Mouse (Mus musculus) forebrain, embryonic 16.5 days (tissue): ENCODE data around the gene Rragc. TPM values are rescaled to one million over a fixed set of nuclear protein-coding genes. Genes with fewer than 3 reads are reported as not detected.

Experiments
- ATAC-seq: fragments of 200-750 bp; cut with Nextera tagmentation; 2 replicates; pipeline ENCODE4 v1.8.0; 2017; ENCODE audit warnings: mild to moderate bottlenecking, moderate library complexity
- H3K27ac ChIP-seq: fragments of 300-500 bp; sonication (generic); 2 replicates; pipeline ENCODE4 v1.5.1; 2014; ENCODE audit warnings: low read length, control low read depth
- H3K27me3 ChIP-seq: fragments of 300-500 bp; sonication (generic); replicated peaks from 2 replicates; pipeline ENCODE4 v1.6.1; 2014; ENCODE audit warnings: low read length; ENCODE audit not compliant: control insufficient read depth, insufficient read depth
- H3K36me3 ChIP-seq: fragments of 300-500 bp; sonication (generic); 2 replicates; pipeline ENCODE4 v1.6.1; 2014; ENCODE audit not compliant: control insufficient read depth, insufficient read depth
- H3K4me1 ChIP-seq: fragments of 300-500 bp; sonication (generic); replicated peaks from 2 replicates; pipeline ENCODE4 v1.6.1; 2014; ENCODE audit warnings: low read length; ENCODE audit not compliant: control insufficient read depth, insufficient read depth
- H3K4me2 ChIP-seq: fragments of 300-500 bp; sonication (generic); 2 replicates; pipeline ENCODE4 v1.6.1; 2014; ENCODE audit warnings: mild to moderate bottlenecking, low read length, control low read depth
- H3K4me3 ChIP-seq: fragments of 300-500 bp; sonication (generic); replicated peaks from 2 replicates; pipeline ENCODE4 v1.5.1; 2014; ENCODE audit warnings: mild to moderate bottlenecking, low read length, control low read depth
- H3K9ac ChIP-seq: fragments of 300-500 bp; sonication (generic); replicated peaks from 2 replicates; pipeline ENCODE4 v1.6.1; 2014; ENCODE audit warnings: low read depth, low read length, control low read depth
- H3K9me3 ChIP-seq: fragments of 300-500 bp; sonication (generic); 2 replicates; pipeline ENCODE4 v1.6.1; 2016; ENCODE audit warnings: low read length; ENCODE audit not compliant: control insufficient read depth
- WGBS: fragments of 180-500 bp; shearing (Covaris S2); extraction: QIAGEN DNeasy Blood & Tissue Kit; methylation state at CpG from one replicate; pipeline ENCODE4 v1.1.7; 2014; 5-methylcytosine and 5-hydroxymethylcytosine counted together
- polyA plus RNA-seq: library from polyadenylated mRNA; unstranded; fragments of >200 nt; fragmentation: Nextera tagmentation; extraction: Ambion mirVana; gene quantifications from 2 replicates; pipeline ENCODE4 v1.2.1, GENCODE M21; 2015

The Rragc gene
- 44.7 and 54.8 TPM in 2 replicates for polyA plus RNA-seq

- Histone ChIP-seq H3K27ac (peak within 1 kb of the TSS; percentile 87), H3K9ac (peak within 1 kb of the TSS; percentile 97), H3K27me3 (no peaks in the 10 kb centered on the region), H3K9me3 (no peaks in the 10 kb centered on the region), H3K36me3 (peaks cover 5% of the 10 kb centered on the region), H3K4me2 (peak within 1 kb of the TSS; percentile 93), H3K4me1 (peaks cover 20% of the 10 kb centered on the region), H3K4me3 (peak within 1 kb of the TSS; percentile 98)
- peak; percentile 99 for ATAC-seq
- WGBS, result under 1% methylated on average over 49 of the region's 49 CpGs
Measured at GRCm38 (mm10) chr4:123916748-123917547, at the start of gene Rragc. Rragc (plus strand) TSS chr4:123917446.

- Histone ChIP-seq H3K9me3 (no peaks in the 10 kb centered on the region), H3K4me1 (no peaks in the 10 kb centered on the region), H3K36me3 (no peaks in the 10 kb centered on the region), H3K4me2 (no peak overlapping the region), H3K9ac (no peak overlapping the region), H3K27me3 (no peaks in the 10 kb centered on the region), H3K27ac (no peak overlapping the region), H3K4me3 (no peak overlapping the region)
- 98% methylated on average over 5 of the region's 5 CpGs for WGBS
- ATAC-seq, result no peak
Measured at GRCm38 (mm10) chr4:123893726-123894125, 23.5 kb upstream of the Rragc start.

- Histone ChIP-seq H3K27ac (no peak overlapping the region), H3K9me3 (no peaks in the 10 kb centered on the region), H3K27me3 (no peaks in the 10 kb centered on the region), H3K4me2 (no peak overlapping the region), H3K4me1 (no peaks in the 10 kb centered on the region), H3K9ac (no peak overlapping the region), H3K36me3 (no peaks in the 10 kb centered on the region), H3K4me3 (no peak overlapping the region)
- 87% methylated on average over 4 of the region's 4 CpGs for WGBS
- ATAC-seq, result no peak
Measured at GRCm38 (mm10) chr4:123894295-123894694, 23.0 kb upstream of the Rragc start.

- Histone ChIP-seq H3K9me3 (no peaks in the 10 kb centered on the region), H3K4me2 (no peak overlapping the region), H3K9ac (no peak overlapping the region), H3K27me3 (no peaks in the 10 kb centered on the region), H3K4me1 (no peaks in the 10 kb centered on the region), H3K4me3 (no peak overlapping the region), H3K36me3 (no peaks in the 10 kb centered on the region), H3K27ac (no peak overlapping the region)
- WGBS, result 5% methylated on average over 5 of the region's 5 CpGs
- no peak for ATAC-seq
Measured at GRCm38 (mm10) chr4:123898696-123899095, 18.6 kb upstream of the Rragc start.

GRCm38 (mm10) chr4:123903432-123903831, 13.8 kb upstream of the Rragc start:
- Histone ChIP-seq H3K4me3 (no peak overlapping the region), H3K9me3 (no peaks in the 10 kb centered on the region), H3K4me1 (peaks cover 12% of the 10 kb centered on the region; the same call in 1 of the 2 replicates), H3K27me3 (no peaks in the 10 kb centered on the region), H3K27ac (no peak overlapping the region), H3K4me2 (no peak overlapping the region), H3K9ac (no peak overlapping the region), H3K36me3 (no peaks in the 10 kb centered on the region)
- ATAC-seq, result no peak
- WGBS, result 81% methylated on average over 3 of the region's 3 CpGs

GRCm38 (mm10) chr4:123904333-123905125, 12.7 kb upstream of the Rragc start, which contains the start of gene Mycbp:
Mycbp (plus strand) TSS chr4:123904832.
- WGBS, result 2% methylated on average over 49 of the region's 49 CpGs
- peaks cover 2% of the 10 kb centered on the region; the same call in 1 of the 2 replicates for H3K36me3 ChIP-seq
- peak within 1 kb of the TSS; percentile 69 for H3K9ac ChIP-seq
- peak; percentile 100 for ATAC-seq
- no peaks in the 10 kb centered on the region for H3K9me3 ChIP-seq
- no peaks in the 10 kb centered on the region for H3K27me3 ChIP-seq
- H3K4me3 ChIP-seq, result peak within 1 kb of the TSS; percentile 73
- H3K4me2 ChIP-seq, result peak within 1 kb of the TSS; percentile 91
- H3K4me1 ChIP-seq, result peaks cover 12% of the 10 kb centered on the region; the same call in 1 of the 2 replicates
- no peak within 1 kb of the TSS for H3K27ac ChIP-seq

GRCm38 (mm10) chr4:123905126-123905668, 12.0 kb upstream of the Rragc start:
- H3K4me1 ChIP-seq, result peaks cover 12% of the 10 kb centered on the region; the same call in 1 of the 2 replicates
- H3K36me3 ChIP-seq, result peaks cover 4% of the 10 kb centered on the region; the same call in 1 of the 2 replicates
- peak overlapping the region; percentile 91 for H3K4me2 ChIP-seq
- H3K27me3 ChIP-seq, result no peaks in the 10 kb centered on the region
- no peaks in the 10 kb centered on the region for H3K9me3 ChIP-seq
- ATAC-seq, result no peak
- H3K4me3 ChIP-seq, result peak overlapping the region; percentile 73
- peak overlapping the region; percentile 59 for H3K9ac ChIP-seq
- H3K27ac ChIP-seq, result no peak overlapping the region
- under 1% methylated on average over 50 of the region's 53 CpGs for WGBS

GRCm38 (mm10) chr4:123911503-123911902, 5.7 kb upstream of the Rragc start:
- Histone ChIP-seq H3K27me3 (no peaks in the 10 kb centered on the region), H3K4me2 (no peak overlapping the region), H3K4me1 (peaks cover 8% of the 10 kb centered on the region), H3K36me3 (peaks cover 4% of the 10 kb centered on the region; the same call in 1 of the 2 replicates), H3K4me3 (no peak overlapping the region), H3K9me3 (no peaks in the 10 kb centered on the region), H3K9ac (no peak overlapping the region), H3K27ac (no peak overlapping the region)
- ATAC-seq, result no peak
- 86% methylated on average over 4 of the region's 4 CpGs for WGBS

GRCm38 (mm10) chr4:123912431-123912830, 4.8 kb upstream of the Rragc start:
- no peak for ATAC-seq

More at GRCm38 (mm10) chr4:123912431-123912830, 4.8 kb upstream of the Rragc start:
- Histone ChIP-seq H3K27me3 (no peaks in the 10 kb centered on the region), H3K9ac (no peak overlapping the region), H3K4me2 (no peak overlapping the region), H3K4me3 (no peak overlapping the region), H3K4me1 (peaks cover 9% of the 10 kb centered on the region), H3K36me3 (peaks cover 4% of the 10 kb centered on the region; the same call in 1 of the 2 replicates), H3K9me3 (no peaks in the 10 kb centered on the region), H3K27ac (no peak overlapping the region)
- 81% methylated on average over 2 of the region's 2 CpGs for WGBS
